Mouse (Mus musculus): ENCODE measurements around the gene Mrgprh. TPM values are rescaled to one million over a fixed set of nuclear protein-coding genes. Genes with fewer than 3 reads are reported as not detected.
A peak's percentile ranks its signal among the peaks of the same experiment; 100 is the strongest.

Gene Mrgprh
- polyA plus RNA-seq, 1 experiment from 2014 or later: not detected

- Histone ChIP-seq H3K27me3 (ENCODE audit: control insufficient read depth, insufficient read depth, low read length) (no peaks in the 10 kb centered on the region), H3K27ac (ENCODE audit: low read depth, low read length) (peak within 1 kb of the TSS; percentile 78), H3K36me3 (ENCODE audit: control insufficient read depth, insufficient read depth, low read length) (peaks cover 20% of the 10 kb centered on the region; the same call in 1 of the 2 replicates), H3K4me1 (replicated peaks; ENCODE audit: control insufficient read depth, insufficient read depth, low read length) (peaks cover 2% of the 10 kb centered on the region; the same call in 1 of the 2 replicates), H3K4me2 (ENCODE audit: low read depth, low read length, severe bottlenecking) (peak within 1 kb of the TSS; percentile 77), H3K9me3 (ENCODE audit: control insufficient read depth, low read length) (no peaks in the 10 kb centered on the region), H3K4me3 (ENCODE audit: low read depth, low read length) (peak within 1 kb of the TSS; percentile 80), H3K9ac (ENCODE audit: low read length) (peak within 1 kb of the TSS; percentile 96)
- peak; percentile 99 for DNase-seq (ENCODE audit: low spot score)
- ATAC-seq (replicated peaks; ENCODE audit: low FRiP score): peak; percentile 99
- WGBS: under 1% methylated on average over 56 of the region's 56 CpGs
Measured at GRCm38 (mm10) chr17:12915881-12916583, 40.2 kb downstream of the Mrgprh start, which contains the start of gene Mrpl18. Mrpl18 (minus strand) TSS chr17:12916345.

- peak overlapping the region; percentile 96 for H3K9ac ChIP-seq (ENCODE audit: low read length)
- H3K4me2 ChIP-seq (ENCODE audit: low read depth, low read length, severe bottlenecking): peak overlapping the region; percentile 74
- peak overlapping the region; percentile 80 for H3K4me3 ChIP-seq (ENCODE audit: low read depth, low read length)
- H3K9me3 ChIP-seq (ENCODE audit: control insufficient read depth, low read length): no peaks in the 10 kb centered on the region
- under 1% methylated on average over 40 of the region's 40 CpGs for WGBS
- H3K4me1 ChIP-seq (replicated peaks; ENCODE audit: control insufficient read depth, insufficient read depth, low read length): peaks cover 2% of the 10 kb centered on the region; the same call in 1 of the 2 replicates
- H3K36me3 ChIP-seq (ENCODE audit: control insufficient read depth, insufficient read depth, low read length): peaks cover 23% of the 10 kb centered on the region; the same call in 1 of the 2 replicates
- ATAC-seq (replicated peaks; ENCODE audit: low FRiP score) (peak; percentile 68), DNase-seq (ENCODE audit: low spot score) (no peak)
- H3K27me3 ChIP-seq (ENCODE audit: control insufficient read depth, insufficient read depth, low read length): no peaks in the 10 kb centered on the region
- H3K27ac ChIP-seq (ENCODE audit: low read depth, low read length): peak overlapping the region; percentile 78
Measured at GRCm38 (mm10) chr17:12916588-12917380, 41.0 kb downstream of the Mrgprh start.

GRCm38 (mm10) chr17:12921073-12921472, 45.2 kb downstream of the Mrgprh start:
- Histone ChIP-seq H3K4me3 (ENCODE audit: low read depth, low read length) (no peak overlapping the region), H3K4me1 (replicated peaks; ENCODE audit: control insufficient read depth, insufficient read depth, low read length) (0 out of 2 replicates have a peak, but pooled peaks cover 2% of the 10 kb centered on the region), H3K4me2 (ENCODE audit: low read depth, low read length, severe bottlenecking) (no peak overlapping the region), H3K27ac (ENCODE audit: low read depth, low read length) (no peak overlapping the region), H3K36me3 (ENCODE audit: control insufficient read depth, insufficient read depth, low read length) (peaks cover 32% of the 10 kb centered on the region; the same call in 1 of the 2 replicates), H3K9me3 (ENCODE audit: control insufficient read depth, low read length) (no peaks in the 10 kb centered on the region), H3K9ac (ENCODE audit: low read length) (no peak overlapping the region), H3K27me3 (ENCODE audit: control insufficient read depth, insufficient read depth, low read length) (no peaks in the 10 kb centered on the region)
- WGBS: 100% methylated on average over 1 of the region's 1 CpGs
- DNase-seq (ENCODE audit: low spot score) (no peak), ATAC-seq (replicated peaks; ENCODE audit: low FRiP score) (no peak)

GRCm38 (mm10) chr17:12925001-12925400, 49.2 kb downstream of the Mrgprh start:
- ATAC-seq (replicated peaks; ENCODE audit: low FRiP score): no peak
- Histone ChIP-seq H3K27ac (ENCODE audit: low read depth, low read length) (no peak overlapping the region), H3K9me3 (ENCODE audit: control insufficient read depth, low read length) (no peaks in the 10 kb centered on the region), H3K4me3 (ENCODE audit: low read depth, low read length) (no peak overlapping the region), H3K9ac (ENCODE audit: low read length) (no peak overlapping the region), H3K27me3 (ENCODE audit: control insufficient read depth, insufficient read depth, low read length) (no peaks in the 10 kb centered on the region), H3K4me2 (ENCODE audit: low read depth, low read length, severe bottlenecking) (no peak overlapping the region), H3K36me3 (ENCODE audit: control insufficient read depth, insufficient read depth, low read length) (peaks cover 25% of the 10 kb centered on the region; the same call in 1 of the 2 replicates), H3K4me1 (replicated peaks; ENCODE audit: control insufficient read depth, insufficient read depth, low read length) (no peaks in the 10 kb centered on the region)
- 93% methylated on average over 3 of the region's 3 CpGs for WGBS
- DNase-seq (ENCODE audit: low spot score): no peak

- no peaks in the 10 kb centered on the region for H3K4me1 ChIP-seq (replicated peaks; ENCODE audit: control insufficient read depth, insufficient read depth, low read length)
- DNase-seq (ENCODE audit: low spot score): no peak
- no peak overlapping the region for H3K4me3 ChIP-seq (ENCODE audit: low read depth, low read length)
- no peak overlapping the region for H3K9ac ChIP-seq (ENCODE audit: low read length)
- no peak overlapping the region for H3K27ac ChIP-seq (ENCODE audit: low read depth, low read length)
- WGBS: 89% methylated on average over 8 of the region's 8 CpGs
- no peak for ATAC-seq (replicated peaks; ENCODE audit: low FRiP score)
- peaks cover 22% of the 10 kb centered on the region; the same call in 1 of the 2 replicates for H3K36me3 ChIP-seq (ENCODE audit: control insufficient read depth, insufficient read depth, low read length)
- H3K4me2 ChIP-seq (ENCODE audit: low read depth, low read length, severe bottlenecking): no peak overlapping the region
- H3K27me3 ChIP-seq (ENCODE audit: control insufficient read depth, insufficient read depth, low read length): no peaks in the 10 kb centered on the region
- no peaks in the 10 kb centered on the region for H3K9me3 ChIP-seq (ENCODE audit: control insufficient read depth, low read length)
Measured at GRCm38 (mm10) chr17:12925703-12926180, 49.9 kb downstream of the Mrgprh start.

Small RNA genes within 50 kb of the gene (microRNA-seq; reads per million reads assigned to microRNA genes)
- gene Gm24085 (ENCODE audit: insufficient number of aligned reads): not detected

Other genes starting within 250 kb of the Mrgprh start
- not detected in 2 replicates for gene Slc22a1, start 200.2 kb upstream of the Mrgprh start, polyA plus RNA-seq (2014; fragmentation: Nextera tagmentation; extraction: Ambion mirVana)
- 21.0 and 21.7 TPM in 2 replicates for gene Igf2r, start 106.4 kb upstream of the Mrgprh start, polyA plus RNA-seq (2014; fragmentation: Nextera tagmentation; extraction: Ambion mirVana)
- gene Mas1, start 7.9 kb upstream of the Mrgprh start, polyA plus RNA-seq (2014; fragmentation: Nextera tagmentation; extraction: Ambion mirVana): 0.29 TPM in 1 of 2 replicates, not detected in the other
- 1.8 and 2.3 TPM in 2 replicates for gene Pnldc1, start 34.2 kb downstream of the Mrgprh start, polyA plus RNA-seq (2014; fragmentation: Nextera tagmentation; extraction: Ambion mirVana)
- gene Tcp1, start 39.7 kb downstream of the Mrgprh start, polyA plus RNA-seq (2014; fragmentation: Nextera tagmentation; extraction: Ambion mirVana): 497 and 535 TPM in 2 replicates
- gene Mrpl18, start 40.3 kb downstream of the Mrgprh start, polyA plus RNA-seq (2014; fragmentation: Nextera tagmentation; extraction: Ambion mirVana): 172 and 187 TPM in 2 replicates
- 0.87 and 1.3 TPM in 2 replicates for gene Acat3, start 64.6 kb downstream of the Mrgprh start, polyA plus RNA-seq (2014; fragmentation: Nextera tagmentation; extraction: Ambion mirVana)
- gene Acat2, start 84.7 kb downstream of the Mrgprh start, polyA plus RNA-seq (2014; fragmentation: Nextera tagmentation; extraction: Ambion mirVana): 324 and 345 TPM in 2 replicates
- gene Wtap, start 118.1 kb downstream of the Mrgprh start, polyA plus RNA-seq (2014; fragmentation: Nextera tagmentation; extraction: Ambion mirVana): 140 and 141 TPM in 2 replicates
- 107 and 115 TPM in 2 replicates for gene Sod2, start 130.8 kb downstream of the Mrgprh start, polyA plus RNA-seq (2014; fragmentation: Nextera tagmentation; extraction: Ambion mirVana)
- 0.23 TPM in 1 of 2 replicates, not detected in the other for gene Gpr31b, start 176.3 kb downstream of the Mrgprh start, polyA plus RNA-seq (2014; fragmentation: Nextera tagmentation; extraction: Ambion mirVana)
- 0.16 TPM in 1 of 2 replicates, not detected in the other for gene Tcp10b, start 185.1 kb downstream of the Mrgprh start, polyA plus RNA-seq (2014; fragmentation: Nextera tagmentation; extraction: Ambion mirVana)

All from forebrain, embryonic 11.5 days (tissue).